Mouse (Mus musculus): ENCODE data around the gene Ccdc65. TPM values are rescaled to one million over a fixed set of nuclear protein-coding genes. Genes with fewer than 3 reads are reported as not detected.

Gene Ccdc65
- total RNA-seq, 1 experiment, result 0.76 TPM

GRCm38 (mm10) chr15:98689682-98690081 is 18.3 kb upstream of the Ccdc65 start:
- Histone ChIP-seq H3K27ac (ENCODE audit: insufficient read depth, low read depth, low read length, poor library complexity, severe bottlenecking) (no peak overlapping the region), H3K4me3 (ENCODE audit: insufficient read depth in 1 of 2, low read depth in 1 of 2, low read length in 2 of 2, poor library complexity in 1 of 2, severe bottlenecking in 1 of 2) (no peak overlapping the region), H3K4me1 (ENCODE audit: control insufficient read depth in 2 of 2, insufficient read depth in 2 of 2, low read length in 2 of 2, poor library complexity in 1 of 2) (peaks cover 0 to 6% of the 10 kb centered on the region in 2 experiments; a peak in 2 of 4 replicates), H3K36me3 (ENCODE audit: control insufficient read depth, insufficient read depth, low read length, poor library complexity, severe bottlenecking) (no peaks in the 10 kb centered on the region), H3K9me3 (ENCODE audit: control insufficient read depth, insufficient read depth, low read depth, low read length) (no peaks in the 10 kb centered on the region), H3K9ac (ENCODE audit: insufficient read depth, low read depth, low read length, poor library complexity, severe bottlenecking) (no peak overlapping the region)
- DNase-seq (ENCODE audit: low read depth, low spot score), result no peak
- in situ Hi-C loops (cut with MboI; ENCODE audit: low sequenced_read_pairs in 2 of 2, unreplicated experiment in 2 of 2), result no loop called here
- no peak for TF ChIP-seq HCFC1 (IDR thresholded peaks at IDR 0.05; ENCODE audit: borderline replicate concordance, insufficient read depth, low read length)
- TF ChIP-seq MAFK (IDR thresholded peaks at IDR 0.05; ENCODE audit: insufficient read depth, low read depth, low read length), result no peak
- no peak for TF ChIP-seq ZC3H11A (IDR thresholded peaks at IDR 0.05; ENCODE audit: borderline replicate concordance, low read depth, low read length)
- no peak for TF ChIP-seq ZNF384 (IDR thresholded peaks at IDR 0.05; ENCODE audit: low read depth, low read length)
- no peak for TF ChIP-seq CHD2 (IDR thresholded peaks at IDR 0.05; ENCODE audit: low read depth, low read length)

DNA sequence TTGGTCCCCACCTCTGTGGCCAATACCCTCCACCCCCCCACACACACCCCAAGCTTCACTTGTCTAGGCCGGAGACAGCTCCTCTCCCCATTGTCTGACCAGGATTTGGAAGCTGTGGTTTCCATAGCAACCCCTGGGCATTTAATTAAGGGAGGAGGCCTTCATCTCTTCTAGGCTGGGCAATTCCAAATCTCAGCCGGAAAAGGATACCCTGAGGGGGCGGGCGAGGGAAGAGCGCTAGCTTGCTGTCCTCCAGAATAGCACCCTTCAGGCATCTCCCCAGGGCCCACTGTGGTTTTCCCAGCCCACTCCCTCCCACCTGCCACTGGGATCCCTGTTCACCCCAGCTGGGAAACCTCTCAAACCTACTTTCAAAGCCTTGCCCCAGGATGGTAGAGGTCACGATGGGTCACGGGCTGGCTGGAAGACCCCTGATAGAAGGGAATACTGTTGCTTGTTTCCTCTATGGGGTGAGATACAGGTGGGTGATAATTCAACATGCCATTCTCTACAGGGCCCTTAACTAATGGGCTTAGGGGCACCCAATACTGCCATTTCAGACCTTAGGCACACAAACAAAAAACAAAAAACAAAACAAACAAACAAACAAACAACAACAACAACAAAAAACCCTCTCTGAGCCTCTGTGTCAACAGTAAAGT is 16.4 kb upstream of the Ccdc65 start:
- Histone ChIP-seq H3K9me3 (ENCODE audit: control insufficient read depth, insufficient read depth, low read depth, low read length) (no peaks in the 10 kb centered on the region), H3K36me3 (ENCODE audit: control insufficient read depth, insufficient read depth, low read length, poor library complexity, severe bottlenecking) (no peaks in the 10 kb centered on the region), H3K9ac (ENCODE audit: insufficient read depth, low read depth, low read length, poor library complexity, severe bottlenecking) (no peak overlapping the region), H3K27ac (ENCODE audit: insufficient read depth, low read depth, low read length, poor library complexity, severe bottlenecking) (no peak overlapping the region), H3K4me1 (ENCODE audit: control insufficient read depth in 2 of 2, insufficient read depth in 2 of 2, low read length in 2 of 2, poor library complexity in 1 of 2) (peaks cover 0 to 11% of the 10 kb centered on the region in 2 experiments; a peak in 2 of 4 replicates), H3K4me3 (ENCODE audit: insufficient read depth in 1 of 2, low read depth in 1 of 2, low read length in 2 of 2, poor library complexity in 1 of 2, severe bottlenecking in 1 of 2) (no peak overlapping the region)
- DNase-seq (ENCODE audit: low read depth, low spot score), result peak; percentile 28
- TF ChIP-seq HCFC1 (IDR thresholded peaks at IDR 0.05; ENCODE audit: borderline replicate concordance, insufficient read depth, low read length) (no peak), MAFK (IDR thresholded peaks at IDR 0.05; ENCODE audit: insufficient read depth, low read depth, low read length) (no peak), CHD2 (IDR thresholded peaks at IDR 0.05; ENCODE audit: low read depth, low read length) (no peak), ZNF384 (IDR thresholded peaks at IDR 0.05; ENCODE audit: low read depth, low read length) (no peak), ZC3H11A (IDR thresholded peaks at IDR 0.05; ENCODE audit: borderline replicate concordance, low read depth, low read length) (no peak)
- in situ Hi-C loops (cut with MboI; ENCODE audit: low sequenced_read_pairs in 2 of 2, unreplicated experiment in 2 of 2), result no loop called here

DNA sequence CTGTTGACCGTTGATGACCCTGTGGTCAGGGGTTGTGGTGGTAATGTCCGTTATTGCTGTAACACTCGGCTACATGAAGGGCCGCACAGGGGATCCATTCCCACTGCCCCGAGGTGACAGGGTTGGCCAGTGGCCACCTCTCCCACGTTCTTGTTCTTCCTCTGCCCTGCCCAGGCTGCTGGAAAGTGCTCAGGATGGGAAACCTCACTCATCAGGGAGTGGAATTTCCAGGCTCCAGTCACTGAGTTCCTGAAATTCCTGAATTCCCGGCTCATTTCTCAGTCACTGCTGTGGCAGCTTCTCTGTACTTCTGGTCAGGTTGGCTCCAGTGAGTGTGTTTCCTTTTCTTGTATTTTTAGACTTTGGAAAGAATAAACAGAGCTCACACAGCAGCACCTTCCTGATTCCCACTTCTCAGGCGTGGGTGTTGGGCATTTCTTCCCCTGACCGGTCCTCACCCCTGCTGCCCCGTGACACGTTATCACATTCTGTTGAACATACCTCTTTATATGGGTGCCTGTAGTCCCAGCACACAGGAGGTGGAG is 15.8 kb upstream of the Ccdc65 start:
- Histone ChIP-seq H3K27ac (ENCODE audit: insufficient read depth, low read depth, low read length, poor library complexity, severe bottlenecking) (no peak overlapping the region), H3K9me3 (ENCODE audit: control insufficient read depth, insufficient read depth, low read depth, low read length) (no peaks in the 10 kb centered on the region), H3K9ac (ENCODE audit: insufficient read depth, low read depth, low read length, poor library complexity, severe bottlenecking) (no peak overlapping the region), H3K4me3 (ENCODE audit: insufficient read depth in 1 of 2, low read depth in 1 of 2, low read length in 2 of 2, poor library complexity in 1 of 2, severe bottlenecking in 1 of 2) (no peak overlapping the region), H3K36me3 (ENCODE audit: control insufficient read depth, insufficient read depth, low read length, poor library complexity, severe bottlenecking) (no peaks in the 10 kb centered on the region), H3K4me1 (ENCODE audit: control insufficient read depth in 2 of 2, insufficient read depth in 2 of 2, low read length in 2 of 2, poor library complexity in 1 of 2) (peaks cover 0 to 12% of the 10 kb centered on the region in 2 experiments; a peak in 2 of 4 replicates)
- TF ChIP-seq HCFC1 (IDR thresholded peaks at IDR 0.05; ENCODE audit: borderline replicate concordance, insufficient read depth, low read length) (no peak), CHD2 (IDR thresholded peaks at IDR 0.05; ENCODE audit: low read depth, low read length) (no peak), MAFK (IDR thresholded peaks at IDR 0.05; ENCODE audit: insufficient read depth, low read depth, low read length) (no peak), ZC3H11A (IDR thresholded peaks at IDR 0.05; ENCODE audit: borderline replicate concordance, low read depth, low read length) (no peak), ZNF384 (IDR thresholded peaks at IDR 0.05; ENCODE audit: low read depth, low read length) (no peak)
- DNase-seq (ENCODE audit: low read depth, low spot score), result no peak
- in situ Hi-C loops (cut with MboI; ENCODE audit: low sequenced_read_pairs in 2 of 2, unreplicated experiment in 2 of 2), result no loop called here

DNA sequence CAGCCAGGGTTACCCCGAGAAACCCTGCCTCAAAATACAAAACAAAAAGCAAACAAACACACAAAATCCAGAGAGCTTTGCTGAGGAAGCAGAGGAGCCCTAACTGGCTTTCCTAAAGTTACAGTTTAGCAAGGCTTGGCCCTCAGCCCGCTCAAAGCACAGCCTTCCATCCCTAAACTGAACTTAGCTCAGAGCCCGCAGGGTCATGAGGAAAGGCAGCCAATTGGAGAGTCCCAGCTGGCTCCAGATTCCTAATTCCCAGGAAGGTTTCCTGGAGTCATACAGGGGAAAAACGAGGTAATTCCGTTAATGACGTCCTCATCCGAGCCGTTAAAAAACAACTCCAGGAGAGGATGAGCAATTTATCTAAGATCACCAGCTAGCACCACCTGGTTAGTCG is 12.3 kb upstream of the Ccdc65 start:
- Histone ChIP-seq H3K27ac (ENCODE audit: insufficient read depth, low read depth, low read length, poor library complexity, severe bottlenecking) (no peak overlapping the region), H3K9me3 (ENCODE audit: control insufficient read depth, insufficient read depth, low read depth, low read length) (no peaks in the 10 kb centered on the region), H3K4me1 (ENCODE audit: control insufficient read depth in 2 of 2, insufficient read depth in 2 of 2, low read length in 2 of 2, poor library complexity in 1 of 2) (peaks cover 0 to 12% of the 10 kb centered on the region in 2 experiments; a peak in 2 of 4 replicates), H3K36me3 (ENCODE audit: control insufficient read depth, insufficient read depth, low read length, poor library complexity, severe bottlenecking) (no peaks in the 10 kb centered on the region), H3K9ac (ENCODE audit: insufficient read depth, low read depth, low read length, poor library complexity, severe bottlenecking) (peak overlapping the region; percentile 50; the same call in 1 of the 2 replicates), H3K4me3 (ENCODE audit: insufficient read depth in 1 of 2, low read depth in 1 of 2, low read length in 2 of 2, poor library complexity in 1 of 2, severe bottlenecking in 1 of 2) (peak overlapping the region; percentile 41 to 48; a peak in 3 of 4 replicates)
- DNase-seq (ENCODE audit: low read depth, low spot score), result no peak
- in situ Hi-C loops (cut with MboI; ENCODE audit: low sequenced_read_pairs in 2 of 2, unreplicated experiment in 2 of 2), result no loop called here
- TF ChIP-seq MAFK (IDR thresholded peaks at IDR 0.05; ENCODE audit: insufficient read depth, low read depth, low read length), result no peak
- no peak for TF ChIP-seq ZC3H11A (IDR thresholded peaks at IDR 0.05; ENCODE audit: borderline replicate concordance, low read depth, low read length)
- TF ChIP-seq ZNF384 (IDR thresholded peaks at IDR 0.05; ENCODE audit: low read depth, low read length), result no peak
- no peak for TF ChIP-seq CHD2 (IDR thresholded peaks at IDR 0.05; ENCODE audit: low read depth, low read length)
- TF ChIP-seq HCFC1 (IDR thresholded peaks at IDR 0.05; ENCODE audit: borderline replicate concordance, insufficient read depth, low read length), result no peak
